ENCODE assay signal across 9 mouse cellular contexts in the genomic region with DNA sequence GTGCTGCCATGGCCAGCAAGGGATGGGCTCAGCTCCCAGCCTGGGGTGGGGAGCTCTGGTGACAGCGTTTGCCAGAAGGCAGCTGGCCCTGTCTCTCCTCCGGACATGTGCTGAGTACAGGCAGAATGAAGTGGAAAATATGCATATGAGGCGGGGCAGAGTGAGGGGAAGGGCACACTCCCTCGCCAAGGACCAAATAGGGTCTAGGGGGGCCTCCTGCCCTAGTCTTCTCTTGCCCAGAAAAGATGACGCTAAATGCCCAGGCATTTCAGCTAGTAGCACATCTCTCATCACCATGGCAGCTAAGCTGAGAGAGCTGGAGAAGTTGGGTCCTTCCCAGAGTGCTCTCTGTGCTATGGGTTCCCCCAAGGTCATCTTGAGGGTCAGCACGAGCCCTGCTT. TPM values are rescaled to one million over a fixed set of nuclear protein-coding genes. Genes with fewer than 3 reads are reported as not detected.
DNase-seq lines count a peak whose midpoint lies in the region; ATAC-seq and TF ChIP-seq lines count a peak whose summit lies in the region.
"Had no signal": no experiment of that assay in that cellular context is flagged by ENCODE, and none has a peak within 500 bp of the region (broad histone marks: within the 10 kb centered on the region; RNA-seq: fewer than 3 reads in every experiment).

No protein-coding gene starts in this region.

- peak; percentile 52; the same call in 1 of the 2 replicates for ATAC-seq in intestine, embryonic 15.5 days
- ATAC-seq in lung, postnatal 0 days: peak; percentile 83
- ATAC-seq in CD4-positive, CD25-positive, alpha-beta regulatory T cell, adult 4 months: no peak

- H3K27ac ChIP-seq in intestine, embryonic 15.5 days: peak overlapping the region; percentile 30; the same call in 1 of the 2 replicates
- no peak overlapping the region for H3K27ac ChIP-seq in lung, postnatal 0 days (ENCODE audit: low read length)

- H3K4me2 ChIP-seq in intestine, embryonic 15.5 days (replicated peaks): no peak overlapping the region
- no peak overlapping the region for H3K4me2 ChIP-seq in lung, postnatal 0 days (replicated peaks; ENCODE audit: low read depth, low read length)

- no peak for TF ChIP-seq CTCF in lung, adult 2 months (IDR thresholded peaks at IDR 0.05; ENCODE audit: insufficient read depth, low read length)
- no peak for TF ChIP-seq CTCF in lung, postnatal 0 days (IDR thresholded peaks at IDR 0.05)

- peak; percentile 53 to 60 for DNase-seq in lung, adult 18-20 months
- DNase-seq in lung, adult 2 months: no peak
- DNase-seq in cerebellum, adult 11-12 months: peak; percentile 85
- DNase-seq in heart, adult 18-20 months: peak; percentile 87 to 94
- DNase-seq in lung, postnatal 0 days (ENCODE audit: low spot score): peak; percentile 88
- no peak for DNase-seq in T-cell, adult 2 months (ENCODE audit: low spot score)

- WGBS in lung, adult 2 months: 41% methylated on average over 6 of the region's 6 CpGs
- WGBS in intestine, embryonic 15.5 days: 42% methylated on average over 6 of the region's 6 CpGs
- WGBS in lung, postnatal 0 days: 34% methylated on average over 6 of the region's 6 CpGs

- no peak for TF ChIP-seq EP300 in lung, postnatal 0 days (IDR thresholded peaks at IDR 0.05)

- no peaks in the 10 kb centered on the region for H3K36me3 ChIP-seq in intestine, embryonic 15.5 days
- H3K36me3 ChIP-seq in lung, postnatal 0 days (ENCODE audit: insufficient read depth, low read length): no peaks in the 10 kb centered on the region

- TF ChIP-seq POLR2A in lung, adult 2 months (IDR thresholded peaks at IDR 0.05; ENCODE audit: borderline replicate concordance, extremely low read depth, low read depth, low read length): no peak

- H3K9ac ChIP-seq in intestine, embryonic 15.5 days: no peak overlapping the region
- no peak overlapping the region for H3K9ac ChIP-seq in lung, postnatal 0 days (replicated peaks; ENCODE audit: low read depth)

- H3K9me3 ChIP-seq in intestine, embryonic 15.5 days: no peaks in the 10 kb centered on the region
- no peaks in the 10 kb centered on the region for H3K9me3 ChIP-seq in lung, postnatal 0 days (ENCODE audit: low read length)

- H3K4me1 ChIP-seq in lung, adult 2 months (ENCODE audit: control insufficient read depth, insufficient read depth, low read length): peaks cover 5% of the 10 kb centered on the region; the same call in 1 of the 2 replicates
- peaks cover 14% of the 10 kb centered on the region for H3K4me1 ChIP-seq in intestine, embryonic 15.5 days (replicated peaks)
- H3K4me1 ChIP-seq in lung, postnatal 0 days (ENCODE audit: insufficient read depth, low read depth, low read length): no peaks in the 10 kb centered on the region

- no peak overlapping the region for H3K4me3 ChIP-seq in lung, adult 2 months (replicated peaks; ENCODE audit: extremely low read depth, low read depth, low read length)
- no peak overlapping the region for H3K4me3 ChIP-seq in intestine, embryonic 15.5 days (replicated peaks)
- no peak overlapping the region for H3K4me3 ChIP-seq in lung, postnatal 0 days (ENCODE audit: low read depth, low read length)

- H3K27me3 ChIP-seq in intestine, embryonic 15.5 days (replicated peaks): no peaks in the 10 kb centered on the region
- H3K27me3 ChIP-seq in lung, postnatal 0 days (replicated peaks; ENCODE audit: insufficient read depth, low read length): no peaks in the 10 kb centered on the region

RNA-seq across cellular contexts. Expression of gene G0s2, which starts 44.1 kb away (rescaled TPM):
- polyA plus RNA-seq in lung, adult 2 months (2012; rRNA removed): 180 and 265 TPM in 2 replicates
- total RNA-seq in heart, adult 18-20 months (2021): 10 to 100 TPM; 43.4 to 49.3 TPM
- 21.9 and 23.7 TPM in 2 replicates for polyA plus RNA-seq in intestine, embryonic 15.5 days (2015; fragmentation: Nextera tagmentation; extraction: Ambion mirVana)
- 185 and 216 TPM in 2 replicates for polyA plus RNA-seq in lung, postnatal 0 days (2015; fragmentation: Nextera tagmentation; extraction: Ambion mirVana)
- 1 to 10 TPM; 1.1 to 1.5 TPM for polyA plus RNA-seq in CD4-positive, CD25-positive, alpha-beta regulatory T cell, adult 4 months (2017; shearing (Covaris generic))

RNA-seq across cellular contexts. Expression of gene Camk1g, which starts 52.9 kb away (rescaled TPM):
- 0.15 and 0.26 TPM in 2 replicates for polyA plus RNA-seq in lung, adult 2 months (2012; rRNA removed)
- under 1 TPM; 0.15 to 0.22 TPM for total RNA-seq in heart, adult 18-20 months (2021)
- 5.2 and 6.8 TPM in 2 replicates for polyA plus RNA-seq in intestine, embryonic 15.5 days (2015; fragmentation: Nextera tagmentation; extraction: Ambion mirVana)
- polyA plus RNA-seq in lung, postnatal 0 days (2015; fragmentation: Nextera tagmentation; extraction: Ambion mirVana): 14.4 and 15.9 TPM in 2 replicates
- polyA plus RNA-seq in CD4-positive, CD25-positive, alpha-beta regulatory T cell, adult 4 months (2017; shearing (Covaris generic)): not detected
- total RNA-seq: neutrophil, adult 5-6 weeks had no signal

RNA-seq across cellular contexts. Expression of gene Hsd11b1, which starts 53.3 kb away (rescaled TPM):
- 211 and 245 TPM in 2 replicates for polyA plus RNA-seq in lung, adult 2 months (2012; rRNA removed)
- total RNA-seq in heart, adult 18-20 months (2021): 10 to 100 TPM; 15.1 to 19.6 TPM
- 1.3 and 1.4 TPM in 2 replicates for polyA plus RNA-seq in intestine, embryonic 15.5 days (2015; fragmentation: Nextera tagmentation; extraction: Ambion mirVana)
- 184 and 200 TPM in 2 replicates for polyA plus RNA-seq in lung, postnatal 0 days (2015; fragmentation: Nextera tagmentation; extraction: Ambion mirVana)
- polyA plus RNA-seq in CD4-positive, CD25-positive, alpha-beta regulatory T cell, adult 4 months (2017; shearing (Covaris generic)): 100 to 1,000 TPM; 171 to 174 TPM

Comparison
In these comparisons a context has a peak if more than half of its experiments do, and no peak if none do; other contexts are left out.
1. DNase-seq: peak in lung, adult 18-20 months (2 of 2), cerebellum, adult 11-12 months (single experiment), heart, adult 18-20 months (2 of 2) and lung, postnatal 0 days (single experiment); none in lung, adult 2 months (single experiment) and T-cell, adult 2 months (single experiment).
2. RNA of gene Hsd11b1, which starts 53.3 kb away (polyA plus RNA-seq): 211 to 245 TPM in lung, adult 2 months, 184 to 200 TPM in lung, postnatal 0 days and 171 to 174 TPM in CD4-positive, CD25-positive, alpha-beta regulatory T cell, adult 4 months; 1.3 to 1.4 TPM in intestine, embryonic 15.5 days; every median in the first group is over 10 times any median in the second.